Mouse (Mus musculus) lung, postnatal 36 days (tissue): Measurements from ENCODE around the gene Chrna10.

Source experiments
- DNase-seq: peaks from one replicate; pipeline ENCODE4 v3.0.0; 2022; ENCODE audit warnings: mixed read lengths

Gene Chrna10

GRCm38 (mm10) chr7:102116579-102117331, at the start of gene Chrna10:
Chrna10 (minus strand) TSS chr7:102116828.
- peak; percentile 18 for DNase-seq

- DNase-seq = no peak
Observed at GRCm38 (mm10) chr7:102153691-102154090, 37.1 kb upstream of the Chrna10 start.

GRCm38 (mm10) chr7:102137898-102138297, 21.3 kb upstream of the Chrna10 start:
- DNase-seq = no peak

- peak; percentile 46 for DNase-seq
Observed at GRCm38 (mm10) chr7:102137464-102137863, 20.8 kb upstream of the Chrna10 start.

- DNase-seq = peak; percentile 52
Observed at GRCm38 (mm10) chr7:102132395-102132794, 15.8 kb upstream of the Chrna10 start.

- DNase-seq = no peak
Observed at GRCm38 (mm10) chr7:102120326-102120725, 3.7 kb upstream of the Chrna10 start.

- DNase-seq = no peak
Observed at GRCm38 (mm10) chr7:102117382-102117781, 754 bp upstream of the Chrna10 start.

GRCm38 (mm10) chr7:102113151-102113729, 3.4 kb downstream of the Chrna10 start:
- DNase-seq = no peak

- no peak for DNase-seq
Observed at GRCm38 (mm10) chr7:102109746-102110145, 6.9 kb downstream of the Chrna10 start.

- DNase-seq = no peak
Observed at GRCm38 (mm10) chr7:102109171-102109570, 7.5 kb downstream of the Chrna10 start, which contains the start of gene Art5. Art5 (minus strand) TSS chr7:102109489.

- DNase-seq = no peak
Observed at GRCm38 (mm10) chr7:102108206-102108605, 8.4 kb downstream of the Chrna10 start.

GRCm38 (mm10) chr7:102106700-102107141, 9.9 kb downstream of the Chrna10 start:
- no peak for DNase-seq

GRCm38 (mm10) chr7:102104126-102104525, 12.5 kb downstream of the Chrna10 start:
- peak; percentile 57 for DNase-seq

- no peak for DNase-seq
Observed at GRCm38 (mm10) chr7:102103555-102103954, 13.1 kb downstream of the Chrna10 start.

- DNase-seq = no peak
Observed at GRCm38 (mm10) chr7:102102696-102103095, 13.9 kb downstream of the Chrna10 start.

- no peak for DNase-seq
Observed at GRCm38 (mm10) chr7:102102241-102102640, 14.4 kb downstream of the Chrna10 start.

- DNase-seq = no peak
Observed at GRCm38 (mm10) chr7:102101487-102101886, 15.1 kb downstream of the Chrna10 start, which contains the start of gene Art1. Art1 (plus strand) TSS chr7:102101743.

GRCm38 (mm10) chr7:102100868-102101267, 15.8 kb downstream of the Chrna10 start:
- DNase-seq = no peak

- DNase-seq = peak; percentile 70
Observed at GRCm38 (mm10) chr7:102099760-102100661, 16.6 kb downstream of the Chrna10 start.

- DNase-seq = no peak
Observed at GRCm38 (mm10) chr7:102087336-102087735, 29.3 kb downstream of the Chrna10 start.

- DNase-seq = no peak
Observed at GRCm38 (mm10) chr7:102084041-102084696, 32.5 kb downstream of the Chrna10 start.

- DNase-seq = no peak
Observed at GRCm38 (mm10) chr7:102082816-102083215, 33.8 kb downstream of the Chrna10 start, which contains the start of gene Trpc2. Trpc2 (plus strand) TSS chr7:102083116.
